Mouse (Mus musculus) spleen, postnatal 4 days (tissue): ENCODE results near the gene Fcer1a.
"Not testable (repeated sequence)": the region's sequence is repeated elsewhere in the genome, so short reads cannot be mapped to it uniquely, and the experiment has no call there.

Source experiments
- DNase-seq, 2 experiments: peaks; one replicate each; pipeline ENCODE4 v3.0.0; 2022; ENCODE audit warnings: low spot score in 2 of 2

Fcer1a gene

DNA sequence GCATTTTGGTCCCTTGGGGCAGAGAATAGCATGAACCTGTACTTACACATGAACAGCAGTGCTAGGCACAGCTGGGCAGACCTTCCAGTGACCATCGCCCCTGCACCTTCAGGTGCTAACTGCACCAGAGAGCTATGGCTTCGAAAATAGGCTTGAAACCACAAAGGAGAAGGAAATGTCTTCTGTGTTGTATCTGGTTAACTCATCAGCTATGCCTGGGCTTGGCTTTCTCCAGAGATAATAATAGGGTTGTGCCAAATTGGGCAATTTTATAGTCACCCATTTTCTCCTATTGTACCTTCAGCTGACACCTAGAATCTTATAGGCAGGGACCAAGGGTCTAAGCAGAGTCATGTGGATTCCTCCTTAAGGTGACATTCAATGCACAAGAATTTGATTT lies at the start of gene Fcer1a:
Gene Fcer1a (minus strand): TSS at position 134 of the 400 bp plus-strand sequence.
- no peak for DNase-seq

DNA sequence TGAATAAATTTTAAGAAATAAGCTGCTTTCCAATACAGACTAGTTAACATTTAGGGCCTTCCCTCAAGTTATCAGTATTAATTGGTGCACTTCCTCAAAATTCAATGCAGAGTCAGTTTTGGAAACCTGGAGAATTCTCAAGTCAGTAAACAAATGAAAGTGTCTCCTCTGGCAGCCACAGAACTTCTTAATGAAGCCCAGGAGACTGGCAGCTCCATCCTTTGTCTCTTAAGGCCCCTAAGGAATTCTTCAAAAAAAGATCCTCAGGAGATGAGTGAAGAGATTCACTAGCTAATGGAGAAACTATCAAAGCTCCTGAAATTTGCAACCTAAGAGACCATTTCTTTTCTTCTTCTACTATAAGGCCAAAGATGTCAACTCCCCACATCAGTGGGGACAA lies 38.7 kb upstream of the Fcer1a start, which contains the start of gene Olfr418:
Gene Olfr418 (plus strand): TSS at position 301 of the 400 bp plus-strand sequence.
- no peak for DNase-seq

DNA sequence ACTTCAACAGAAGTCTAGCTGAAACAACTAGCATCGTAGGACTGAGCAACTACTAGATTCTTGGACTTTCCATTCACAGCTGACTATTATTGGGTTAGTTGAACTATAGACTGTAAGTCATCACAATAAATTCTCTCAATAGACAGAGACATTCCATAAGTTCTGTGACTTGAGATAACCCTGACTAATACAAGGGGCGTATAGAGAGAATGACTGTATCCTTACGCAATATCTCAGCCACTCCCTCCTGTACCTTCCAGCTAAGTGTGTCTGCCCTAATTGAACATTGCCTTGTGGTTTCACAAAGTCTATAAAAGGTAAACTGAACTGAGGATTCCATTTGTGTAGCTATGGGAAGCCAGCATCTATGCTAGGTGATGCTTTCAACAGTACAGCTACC lies 22.9 kb upstream of the Fcer1a start:
- DNase-seq, result no peak

DNA sequence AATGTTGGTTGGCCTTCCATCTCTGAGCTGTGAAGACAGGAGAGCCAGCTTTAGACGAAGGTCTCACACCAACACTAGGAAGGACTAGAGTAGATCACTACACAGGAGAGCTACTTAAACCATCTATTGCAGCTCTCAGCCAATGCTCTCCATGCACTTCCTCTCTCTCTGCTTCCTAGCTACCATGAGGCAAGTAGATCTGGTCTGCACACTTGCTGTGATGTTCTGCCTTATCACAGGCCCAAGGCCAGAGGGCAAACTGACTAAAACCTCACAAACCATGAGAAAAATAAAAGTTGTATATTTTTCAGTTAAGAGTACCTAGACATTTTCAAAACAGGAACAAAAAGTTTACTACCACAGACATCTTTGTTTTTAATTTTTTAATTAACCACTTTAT lies 10.0 kb upstream of the Fcer1a start:
- DNase-seq, result not testable (repeated sequence)

DNA sequence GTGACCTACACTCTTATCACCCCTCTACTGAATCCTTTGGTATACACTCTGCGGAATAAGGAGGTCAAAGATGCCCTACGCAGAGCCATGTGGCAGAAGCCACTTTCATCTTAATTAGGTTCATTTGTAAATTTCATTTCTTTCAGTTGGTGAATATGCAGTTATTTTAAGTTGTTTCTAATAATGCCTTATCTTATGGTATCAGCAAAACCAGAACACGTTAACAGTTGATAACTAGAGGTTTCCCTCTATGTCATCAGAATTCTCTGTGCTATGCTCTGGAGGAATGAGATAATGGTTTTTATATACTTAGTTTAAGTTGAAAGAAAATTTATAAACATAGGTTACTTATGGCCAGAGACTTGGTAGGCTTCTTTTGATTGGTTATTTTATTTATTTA lies 10.5 kb downstream of the Fcer1a start:
- no peak for DNase-seq

DNA sequence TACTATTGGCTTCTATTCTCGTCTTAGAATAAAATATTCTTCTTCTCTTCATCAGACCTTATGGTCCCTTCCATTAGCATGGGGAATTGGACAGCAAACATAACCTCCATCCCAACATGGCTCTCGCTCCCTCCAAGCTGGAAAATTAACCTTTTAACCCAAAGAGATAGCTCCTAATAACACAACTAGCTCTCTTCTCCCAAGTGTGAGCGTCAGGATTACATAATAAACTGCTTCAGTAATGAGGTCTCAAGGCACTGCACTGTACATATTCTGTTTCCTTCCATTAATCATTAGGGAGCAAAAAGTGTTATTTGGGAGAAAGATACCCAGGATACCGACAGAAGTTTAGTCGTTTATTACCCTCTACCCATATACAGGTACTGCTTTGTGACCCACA lies 14.9 kb downstream of the Fcer1a start, which contains the start of gene Olfr1404:
Gene Olfr1404 (plus strand): TSS at position 301 of the 400 bp plus-strand sequence.
- DNase-seq, result no peak

DNA sequence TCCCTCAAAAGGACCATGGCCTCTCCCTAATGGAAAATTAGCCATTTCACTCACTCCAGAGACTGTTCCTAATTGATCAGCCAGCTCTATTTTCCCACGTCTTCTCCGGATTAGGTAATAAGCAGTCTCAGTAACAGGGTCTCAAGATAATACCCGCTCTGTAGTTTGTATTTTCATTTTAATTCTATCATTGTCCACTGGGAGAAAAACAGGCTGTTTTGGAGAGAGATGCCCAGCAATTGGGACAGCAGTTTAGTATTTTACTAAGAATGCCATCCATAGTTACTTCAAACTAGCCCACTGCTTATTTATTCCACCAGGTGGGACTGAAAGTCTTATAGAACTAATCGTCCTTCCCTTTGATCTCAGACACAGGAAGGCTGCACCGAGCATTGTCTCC lies 29.5 kb downstream of the Fcer1a start, which contains the start of gene Olfr218:
Gene Olfr218 (plus strand): TSS at position 301 of the 400 bp plus-strand sequence.
- no peak for DNase-seq

DNA sequence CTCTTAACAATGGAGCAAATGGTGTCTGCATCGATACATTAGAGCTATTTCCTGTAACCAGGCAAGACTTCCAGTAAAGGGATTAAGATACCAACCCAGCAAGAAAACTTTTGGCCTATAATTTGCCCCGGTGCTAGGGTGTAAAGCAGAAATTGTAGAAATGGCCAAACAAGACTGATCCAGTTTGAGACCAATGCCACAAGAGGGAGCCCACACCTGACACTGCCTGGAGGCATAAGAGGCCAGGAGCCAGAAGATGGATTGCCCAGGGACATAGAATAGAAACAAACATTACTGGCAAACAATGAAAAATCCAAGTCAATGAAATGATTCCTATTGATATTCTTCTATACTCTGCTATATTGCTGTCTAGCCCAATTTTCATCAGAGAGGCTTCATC lies 30.7 kb downstream of the Fcer1a start:
- no peak for DNase-seq

DNA sequence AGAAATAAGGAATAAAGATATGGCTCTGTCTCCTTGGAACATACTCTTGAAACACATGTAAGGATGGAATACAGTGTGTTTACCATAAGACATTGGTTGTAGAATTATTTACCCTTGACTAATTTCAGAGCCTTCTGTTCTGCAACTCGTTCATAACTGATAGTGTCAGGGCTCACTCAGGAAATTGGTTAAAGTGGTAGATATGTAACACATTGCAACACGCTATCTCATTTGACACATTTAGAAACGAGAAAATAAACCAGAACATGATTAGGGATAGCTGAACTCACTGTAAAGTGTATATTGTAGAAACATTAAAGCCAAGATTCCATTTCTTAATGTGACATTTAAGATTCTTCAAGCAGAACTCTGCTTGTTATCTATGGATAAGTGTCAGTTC lies 35.0 kb downstream of the Fcer1a start:
- DNase-seq, result no peak

DNA sequence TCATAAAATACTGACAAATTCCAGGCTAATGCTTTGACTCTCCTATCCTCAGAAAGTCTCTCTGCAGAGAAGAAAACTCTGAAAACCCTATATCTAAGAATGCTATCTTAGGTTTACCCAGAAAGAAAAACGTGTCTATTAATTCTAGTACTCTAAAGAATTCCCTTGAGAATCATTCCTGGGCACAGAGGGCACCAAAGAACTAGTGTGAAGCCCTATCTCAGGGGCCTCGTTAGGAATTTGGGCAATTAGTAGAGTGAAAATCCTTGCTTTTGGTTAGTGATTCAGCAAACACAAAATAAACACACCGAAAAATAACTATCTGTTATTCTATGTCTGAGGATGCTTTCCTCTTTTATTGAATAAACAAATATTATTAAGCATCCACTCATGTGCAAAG lies 36.5 kb downstream of the Fcer1a start, which contains the start of gene Olfr1406:
Gene Olfr1406 (minus strand): TSS at position 101 of the 400 bp plus-strand sequence.
- no peak for DNase-seq

DNA sequence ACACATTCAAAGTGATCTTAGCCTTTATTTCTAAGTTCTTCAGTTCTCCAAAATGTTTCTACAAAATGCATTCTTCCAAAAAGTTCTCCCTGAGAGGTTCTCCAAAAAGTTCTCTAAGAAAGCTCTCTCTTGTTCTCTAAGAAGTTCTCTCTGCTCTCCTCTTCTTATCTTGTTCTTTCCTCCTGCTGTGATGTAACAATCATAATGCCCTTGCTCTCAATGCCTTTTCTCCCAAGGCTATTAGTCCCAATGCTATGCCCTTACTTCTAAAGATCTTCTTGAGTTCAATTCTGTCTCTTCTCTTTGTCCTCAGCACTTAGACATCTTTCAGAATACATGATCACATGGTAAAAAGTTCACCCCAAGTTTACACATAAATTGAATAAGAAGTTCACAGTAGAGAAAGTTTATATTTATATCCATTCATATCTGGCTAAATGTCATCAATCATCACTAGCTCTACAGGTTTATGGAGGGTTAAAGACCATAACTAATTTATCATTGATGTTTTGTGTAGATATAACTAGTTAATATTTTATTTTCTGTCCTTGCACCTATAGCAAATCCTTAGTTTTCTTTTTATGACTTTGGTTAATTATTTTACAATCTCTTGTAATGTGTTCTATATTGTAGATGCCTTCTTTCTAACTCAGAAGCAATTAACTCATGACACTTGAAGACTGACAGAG lies 52.7 kb downstream of the Fcer1a start:
- DNase-seq, result no peak
